Mouse (Mus musculus) megakaryocyte progenitor cell, adult 5-6 weeks (primary cell): ENCODE data around the gene Akap14. TPM values are rescaled to one million over a fixed set of nuclear protein-coding genes. Genes with fewer than 3 reads are reported as not detected.
"Not testable (repeated sequence)": the region's sequence is repeated elsewhere in the genome, so short reads cannot be mapped to it uniquely, and the experiment has no call there.

Experiments used
- ATAC-seq: replicated peaks from 2 replicates; pipeline ENCODE4 v1.8.0; 2016; ENCODE audit warnings: mild to moderate bottlenecking, moderate TSS enrichment, inconsistent platforms; ENCODE audit not compliant: poor library complexity
- total RNA-seq, 2 experiments: library from RNA; stranded (forward) in 1 of 2; stranded (reverse) in 1 of 2; fragments of 157-497, 149-512 nt in 1 of 2; fragments of 200-1000 nt in 1 of 2; gene quantifications; 2 replicates each; pipeline versions ENCODE4 v1.2.3 to v1.2.4; 2015 to 2017

Gene Akap14
- total RNA-seq (2015) (0.20 TPM in 1 of 2 replicates, not detected in the other), total RNA-seq (2017) (not detected in 2 replicates)

GRCm38 (mm10) chrX:37168742-37169141, at the start of gene Akap14:
TSS of gene Akap14 (minus strand) at chrX:37168842.
- no peak for ATAC-seq

GRCm38 (mm10) chrX:37210941-37211340, 42.3 kb upstream of the Akap14 start, which contains the start of gene Gm9:
TSS of gene Gm9 (minus strand) at chrX:37211041.
- no peak for ATAC-seq

- ATAC-seq: no peak
Observed at GRCm38 (mm10) chrX:37198676-37199075, 30.0 kb upstream of the Akap14 start.

GRCm38 (mm10) chrX:37191744-37192379, 23.2 kb upstream of the Akap14 start:
- peak; percentile 45 for ATAC-seq

- peak; percentile 97 for ATAC-seq
Observed at GRCm38 (mm10) chrX:37191105-37191743, 22.6 kb upstream of the Akap14 start, which contains the start of the genes Ndufa1 and Rnf113a1. TSS of gene Ndufa1 (minus strand) at chrX:37191163. TSS of gene Rnf113a1 (plus strand) at chrX:37191245.

GRCm38 (mm10) chrX:37190755-37191104, 22.1 kb upstream of the Akap14 start:
- no peak; the same call in 1 of the 2 replicates for ATAC-seq

GRCm38 (mm10) chrX:37184401-37184800, 15.8 kb upstream of the Akap14 start:
- not testable (repeated sequence) for ATAC-seq

GRCm38 (mm10) chrX:37167085-37167484, 1.6 kb downstream of the Akap14 start:
- peak; percentile 95 for ATAC-seq

- ATAC-seq: no peak
Observed at GRCm38 (mm10) chrX:37163115-37163514, 5.5 kb downstream of the Akap14 start.

- no peak for ATAC-seq
Observed at GRCm38 (mm10) chrX:37161169-37161568, 7.5 kb downstream of the Akap14 start.

GRCm38 (mm10) chrX:37157839-37158238, 10.8 kb downstream of the Akap14 start:
- ATAC-seq: peak; percentile 48; the same call in 1 of the 2 replicates

- ATAC-seq: peak; percentile 100
Observed at GRCm38 (mm10) chrX:37144954-37145353, 23.7 kb downstream of the Akap14 start.

GRCm38 (mm10) chrX:37144498-37144897, 24.1 kb downstream of the Akap14 start:
- not testable (repeated sequence) for ATAC-seq

- ATAC-seq: no peak
Observed at GRCm38 (mm10) chrX:37141732-37142131, 26.9 kb downstream of the Akap14 start.

- ATAC-seq: peak; percentile 98
Observed at GRCm38 (mm10) chrX:37126671-37127358, 41.8 kb downstream of the Akap14 start, which contains the start of gene Nkap. TSS of gene Nkap (plus strand) at chrX:37126795.

GRCm38 (mm10) chrX:37125511-37125910, 43.1 kb downstream of the Akap14 start:
- ATAC-seq: no peak

GRCm38 (mm10) chrX:37120212-37120611, 48.4 kb downstream of the Akap14 start:
- no peak for ATAC-seq

GRCm38 (mm10) chrX:37119585-37119984, 49.1 kb downstream of the Akap14 start:
- no peak for ATAC-seq

- ATAC-seq: no peak
Observed at GRCm38 (mm10) chrX:37117085-37117484, 51.6 kb downstream of the Akap14 start.

- no peak for ATAC-seq
Observed at GRCm38 (mm10) chrX:37110881-37111193, 57.8 kb downstream of the Akap14 start.

- peak; percentile 96 for ATAC-seq
Observed at GRCm38 (mm10) chrX:37110193-37110880, 58.3 kb downstream of the Akap14 start, which contains the start of gene Upf3b. TSS of gene Upf3b (minus strand) at chrX:37110322.
